Mouse (Mus musculus) thymus, postnatal 14 days (tissue): ENCODE results near the gene Mpped2.

Experiments used
- DNase-seq: peaks from one replicate; pipeline ENCODE4 v3.0.0; 2021

Mpped2 gene

DNA sequence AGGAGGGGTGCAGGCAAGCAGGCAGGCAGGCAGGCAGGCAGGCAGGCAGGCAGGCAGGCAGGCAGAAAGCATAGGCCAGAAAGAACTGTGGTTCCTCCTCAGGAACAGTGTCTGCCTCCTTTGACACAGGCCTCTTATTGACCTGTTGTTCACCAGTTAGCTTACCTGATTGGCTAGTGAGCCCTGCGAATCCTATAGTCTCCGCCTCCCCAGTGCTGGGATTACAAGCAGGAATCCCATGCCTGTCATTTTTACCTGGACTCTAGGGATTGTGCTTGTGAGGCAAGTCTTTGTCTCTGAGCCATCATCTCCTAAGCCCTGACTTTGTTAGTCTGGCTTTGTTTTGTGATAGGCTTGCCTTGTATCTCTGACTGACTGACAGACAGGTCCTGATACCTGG lies 14.1 kb downstream of the Mpped2 start:
- DNase-seq = no peak

DNA sequence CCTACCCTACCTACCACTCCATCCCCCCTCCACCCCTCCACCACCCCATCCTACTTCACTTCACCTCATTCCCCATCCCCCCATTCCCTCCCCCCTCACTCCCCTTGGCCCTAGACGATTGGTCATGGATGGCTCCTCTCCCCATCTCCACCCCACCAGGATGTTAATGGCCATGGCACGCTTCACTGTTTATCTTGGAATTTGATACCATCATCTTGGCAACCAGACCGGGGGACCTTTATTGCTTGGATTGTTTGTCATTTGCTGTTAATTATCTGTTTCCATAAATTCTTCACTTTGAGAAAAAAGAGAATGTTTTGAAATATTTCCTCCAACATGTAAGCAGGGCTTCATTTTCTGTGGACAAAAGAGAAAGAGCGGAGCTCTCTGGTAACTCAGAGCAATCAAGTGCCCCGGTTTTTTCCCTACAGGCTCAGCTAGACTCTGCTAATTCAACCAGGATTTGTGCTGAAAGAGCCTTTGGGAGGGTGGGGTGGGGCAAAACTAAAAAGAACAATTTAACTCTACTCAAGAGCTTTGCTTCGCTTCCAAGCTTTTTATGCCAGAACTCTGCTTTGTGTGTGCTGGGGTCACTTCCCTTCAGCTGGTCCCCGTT lies 17.9 kb downstream of the Mpped2 start:
- DNase-seq = no peak

DNA sequence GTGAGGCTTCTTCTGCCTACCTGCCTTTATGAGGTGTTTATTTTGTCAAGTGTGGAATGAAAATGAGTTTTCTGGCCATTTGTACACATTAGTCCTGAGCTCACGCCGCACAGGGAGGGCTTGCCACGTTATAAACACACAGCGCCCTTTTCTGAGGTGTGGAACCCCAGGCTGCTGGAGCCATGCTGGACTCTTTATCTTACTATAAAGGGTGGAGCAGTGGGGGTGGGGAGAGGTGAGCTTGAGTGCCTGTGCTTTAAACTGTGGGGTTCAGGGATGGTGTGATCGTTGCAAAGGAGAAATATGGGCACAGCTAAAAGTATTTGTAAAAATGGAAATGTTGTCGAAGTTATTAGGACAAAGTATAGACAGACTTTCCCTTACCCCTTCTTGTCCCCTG lies 18.4 kb downstream of the Mpped2 start:
- DNase-seq = no peak

- no peak for DNase-seq
Measured at GRCm38 (mm10) chr2:106713151-106713550, 20.1 kb downstream of the Mpped2 start.

DNA sequence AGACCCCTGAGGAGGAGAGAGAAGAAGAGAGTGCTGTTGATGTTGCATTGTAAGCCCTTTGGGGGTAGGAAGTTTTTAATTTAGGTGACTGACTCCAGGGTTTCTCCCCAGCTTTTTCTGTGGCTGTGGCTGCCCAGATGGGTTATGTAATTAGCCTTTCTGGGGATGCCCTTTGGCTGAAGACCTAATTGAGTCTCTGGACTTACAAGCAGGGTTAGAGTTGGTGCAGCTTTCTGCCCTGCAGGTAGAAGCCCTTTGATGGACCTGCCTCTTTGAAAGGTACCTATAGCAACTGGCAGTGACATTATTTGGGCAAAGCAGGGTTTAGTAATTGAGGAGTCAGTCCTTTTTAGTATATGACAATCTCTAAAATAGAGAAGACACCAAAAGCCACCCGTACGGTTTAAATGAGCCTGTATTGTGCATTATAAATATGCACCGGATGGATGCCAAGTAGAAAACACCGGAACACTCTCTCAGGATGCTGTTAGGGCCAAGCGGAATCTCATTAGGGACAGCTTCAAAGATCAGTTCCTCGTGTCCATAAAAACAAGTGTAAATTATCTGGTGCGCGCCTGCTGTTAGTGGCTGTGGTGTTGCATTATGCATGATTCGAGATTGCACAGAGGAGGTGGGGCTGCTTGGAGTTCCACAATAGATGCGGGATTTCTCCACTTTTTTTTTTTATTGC lies 22.8 kb downstream of the Mpped2 start:
- DNase-seq = no peak

GRCm38 (mm10) chr2:106716365-106716717 lies 23.3 kb downstream of the Mpped2 start:
- DNase-seq = no peak

DNA sequence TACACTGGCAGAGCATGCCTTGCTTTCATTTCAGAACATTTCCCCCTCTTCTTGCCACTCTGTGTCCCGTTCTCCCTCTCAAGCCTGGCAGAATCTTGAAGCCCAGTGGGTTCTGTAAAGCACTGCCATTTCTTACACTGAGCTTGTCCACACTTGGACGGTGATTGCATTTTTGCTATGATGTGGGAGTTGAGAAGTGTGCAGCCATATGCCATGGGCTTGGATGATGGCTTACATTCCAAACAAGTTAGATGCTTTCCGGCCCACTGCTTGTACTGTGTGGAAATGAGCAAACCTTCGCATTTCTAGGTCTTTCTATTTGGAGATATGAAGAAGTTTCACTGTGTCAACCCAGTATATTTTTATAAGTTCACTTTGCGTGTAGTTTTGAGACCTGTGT lies 25.8 kb downstream of the Mpped2 start:
- DNase-seq = no peak

DNA sequence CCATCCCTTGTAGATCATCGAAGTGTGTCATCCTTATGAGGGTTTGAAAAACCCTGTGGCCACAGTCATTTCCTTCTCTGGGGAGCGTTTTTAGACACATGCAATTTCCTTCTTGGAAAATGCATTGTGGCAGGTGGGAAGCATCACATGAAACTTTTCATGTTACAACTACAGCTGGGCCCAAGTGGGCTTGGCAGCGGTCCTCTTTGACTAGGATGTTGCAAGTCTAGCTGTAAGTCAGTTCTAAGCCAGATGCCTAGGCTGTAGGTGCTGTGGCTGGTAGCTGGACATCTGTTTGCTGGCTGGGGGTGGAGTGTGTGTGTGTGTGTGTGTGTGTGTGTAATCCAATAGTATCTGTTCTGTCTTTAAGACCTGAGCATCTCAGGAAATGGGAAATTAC lies 26.4 kb downstream of the Mpped2 start:
- DNase-seq = no peak

DNA sequence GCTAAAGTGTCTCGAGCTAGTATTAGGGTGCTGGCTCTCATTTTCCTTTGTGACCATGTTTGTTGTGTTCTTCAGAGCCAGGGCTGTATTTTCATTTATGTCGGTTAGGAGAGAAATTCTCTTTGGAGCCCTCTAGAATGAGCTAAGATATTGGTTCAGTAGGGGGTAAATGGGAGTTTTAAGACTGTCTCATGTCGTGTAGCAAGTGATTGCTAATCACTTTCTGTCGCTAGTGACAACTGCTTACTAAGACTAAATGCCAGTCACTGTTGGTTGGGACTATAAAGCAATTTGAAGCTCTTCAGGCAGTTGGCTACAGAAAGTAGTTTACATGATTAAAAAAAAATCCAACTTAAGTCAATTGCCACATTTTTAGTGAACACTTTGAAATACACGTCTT lies 27.6 kb downstream of the Mpped2 start:
- no peak for DNase-seq

- DNase-seq = no peak
Measured at GRCm38 (mm10) chr2:106722020-106722419, 29.0 kb downstream of the Mpped2 start.

DNA sequence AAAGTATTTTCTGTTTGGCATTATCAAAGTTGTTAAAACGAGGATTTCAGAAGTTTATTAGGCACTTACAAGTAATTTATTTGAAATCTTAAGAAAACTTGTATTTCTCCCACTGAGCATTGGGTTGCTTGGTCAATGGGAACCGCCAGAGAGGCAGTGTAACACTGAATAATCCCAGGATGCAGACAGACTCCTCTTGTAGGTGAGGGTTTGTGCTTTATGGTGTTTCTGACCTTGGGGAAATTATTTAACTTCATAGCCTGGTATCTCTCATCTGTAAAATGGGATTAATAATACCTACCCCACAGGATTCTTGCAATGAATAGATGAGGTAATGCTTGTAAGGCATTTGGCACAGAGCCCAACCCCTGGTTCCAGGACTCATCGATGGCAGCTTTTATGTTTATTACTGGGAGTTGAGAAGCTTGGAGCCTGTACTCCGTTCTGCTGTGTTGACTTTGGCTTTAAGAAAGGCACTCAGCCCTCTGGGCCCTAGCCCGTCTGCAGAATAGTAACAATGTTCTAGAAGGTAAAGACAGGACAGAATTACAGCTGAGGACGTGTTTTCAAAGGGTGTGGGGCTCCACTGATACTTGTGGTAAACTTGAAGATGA lies 37.0 kb downstream of the Mpped2 start:
- no peak for DNase-seq

GRCm38 (mm10) chr2:106730608-106731007 lies 37.5 kb downstream of the Mpped2 start:
- DNase-seq = no peak

- no peak for DNase-seq
Measured at GRCm38 (mm10) chr2:106731478-106731877, 38.4 kb downstream of the Mpped2 start.

DNA sequence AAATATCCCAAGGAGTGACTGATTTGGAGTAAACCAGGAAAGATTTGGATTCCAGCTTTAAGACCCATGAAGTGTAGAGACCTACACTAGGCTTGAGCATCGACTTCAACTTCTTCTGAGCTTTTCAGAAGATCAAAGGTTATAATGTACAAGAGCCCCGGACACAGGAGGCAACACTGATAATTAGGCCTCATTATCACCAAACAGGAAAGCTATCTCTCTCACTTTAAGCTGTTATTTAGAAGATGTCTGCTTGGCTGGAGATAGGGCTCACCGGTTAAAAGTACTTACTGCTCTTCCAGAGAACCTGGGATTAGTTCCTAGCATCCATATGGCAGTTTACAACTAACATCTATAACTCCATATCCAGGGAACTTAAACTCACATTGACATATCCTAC lies 39.1 kb downstream of the Mpped2 start:
- no peak for DNase-seq

DNA sequence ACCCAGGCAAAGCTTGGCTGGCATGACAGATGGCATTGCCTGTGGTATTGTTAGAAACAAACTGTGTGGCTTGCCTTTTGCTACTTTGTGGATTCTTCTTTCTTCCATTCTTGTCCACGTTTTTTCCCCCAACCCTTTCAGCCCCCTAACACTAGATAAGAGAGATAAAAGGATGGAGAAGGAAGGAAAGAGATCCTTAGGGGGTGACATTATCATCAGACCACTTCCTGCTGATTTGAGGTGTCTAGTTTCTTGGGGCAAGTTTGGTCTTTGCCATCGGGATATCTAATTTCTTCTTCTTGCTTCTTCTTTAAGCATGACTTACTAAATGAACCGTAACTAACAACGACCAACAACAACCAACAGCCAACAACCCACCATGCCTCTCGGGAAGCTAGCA lies 40.3 kb downstream of the Mpped2 start:
- DNase-seq = no peak

- no peak for DNase-seq
Measured at GRCm38 (mm10) chr2:106734004-106734403, 40.9 kb downstream of the Mpped2 start.

GRCm38 (mm10) chr2:106735211-106735610 lies 42.1 kb downstream of the Mpped2 start:
- DNase-seq = no peak

DNA sequence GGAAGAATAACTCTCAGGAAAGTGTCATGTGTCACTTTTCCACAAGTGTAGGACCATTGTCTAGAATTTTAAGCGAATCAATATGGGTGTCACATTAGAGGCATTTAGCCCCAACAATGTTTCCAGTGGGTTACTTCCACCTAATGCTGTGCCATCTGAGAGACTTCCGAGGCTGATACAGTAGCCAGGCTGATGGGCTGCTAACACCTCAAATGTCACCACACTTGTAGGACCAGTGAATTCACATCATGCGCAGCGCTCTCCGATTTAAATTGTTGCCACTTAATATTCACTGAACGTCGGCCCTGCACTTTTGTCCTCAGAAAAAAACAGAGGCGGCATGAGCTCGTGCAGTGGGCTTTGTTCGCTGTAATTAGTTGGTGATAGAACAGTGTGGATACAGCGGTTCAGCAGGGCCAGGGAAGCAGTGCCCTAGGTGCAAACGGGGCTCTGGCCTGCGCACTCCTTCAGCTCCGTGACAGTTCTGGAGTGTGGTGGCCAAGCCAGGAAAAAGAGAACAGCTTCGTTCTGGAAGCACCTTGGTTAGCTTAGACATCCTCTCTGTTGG lies 42.8 kb downstream of the Mpped2 start:
- DNase-seq = no peak

GRCm38 (mm10) chr2:106738951-106739350 lies 45.9 kb downstream of the Mpped2 start:
- DNase-seq = no peak

GRCm38 (mm10) chr2:106744086-106744485 lies 51.0 kb downstream of the Mpped2 start:
- DNase-seq = no peak

- no peak for DNase-seq
Measured at GRCm38 (mm10) chr2:106744601-106745000, 51.5 kb downstream of the Mpped2 start.

DNA sequence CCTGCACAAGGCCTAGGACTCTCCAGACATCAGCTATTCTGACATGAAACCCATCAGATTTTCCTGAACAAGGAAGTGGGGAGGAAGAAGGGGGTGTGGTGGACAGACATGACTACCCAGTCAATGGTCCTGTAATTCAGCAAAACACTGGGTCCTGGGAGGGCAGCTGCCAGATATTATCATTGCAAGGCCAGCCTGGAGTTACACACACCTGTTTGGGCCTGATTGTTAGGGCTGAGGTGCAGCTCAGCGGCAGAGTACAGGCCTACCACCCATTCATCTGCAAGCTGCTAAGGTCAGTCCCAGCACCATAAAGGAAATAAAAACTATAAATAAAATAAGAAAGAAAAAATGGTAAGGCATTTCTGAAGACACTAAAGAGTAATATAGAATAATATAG lies 52.3 kb downstream of the Mpped2 start:
- DNase-seq = no peak

DNA sequence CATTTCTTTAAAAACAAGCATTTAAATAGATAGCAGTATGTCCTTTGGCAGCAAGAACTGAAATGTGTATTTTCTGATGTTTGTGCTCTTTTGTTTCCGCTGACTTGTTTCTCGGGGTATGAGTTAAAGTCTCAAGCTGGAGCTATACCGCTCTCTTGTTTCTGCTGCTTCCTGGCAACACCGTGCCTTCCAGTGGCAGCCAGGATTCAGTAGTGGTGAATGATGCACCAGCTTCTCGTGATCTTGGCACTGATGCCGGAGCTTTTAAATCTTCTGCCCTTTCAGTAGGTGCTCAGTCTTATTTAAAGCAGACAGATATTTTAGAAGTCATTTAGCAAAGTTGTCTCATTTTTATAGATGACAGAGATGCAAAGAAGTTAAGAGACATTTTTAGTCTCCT lies 53.1 kb downstream of the Mpped2 start:
- DNase-seq = no peak

DNA sequence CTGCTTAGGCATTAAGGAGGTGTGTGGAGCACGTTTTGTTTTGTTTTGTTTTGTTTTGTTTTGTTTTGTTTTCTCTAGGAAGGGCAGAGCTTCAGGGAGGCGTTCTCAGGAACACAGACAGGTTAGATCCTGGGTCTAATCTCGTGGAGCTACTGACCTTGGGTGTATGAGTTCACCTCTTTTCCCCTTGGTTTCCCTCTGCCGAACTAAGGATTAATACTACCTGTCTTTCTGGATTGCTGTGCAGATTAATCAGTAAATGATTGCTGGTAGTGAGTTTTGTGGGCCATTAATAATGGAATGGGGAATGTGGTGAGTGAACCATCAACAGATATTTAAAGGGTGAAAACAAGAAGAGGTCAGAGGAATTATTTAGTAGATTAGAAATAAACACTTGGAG lies 53.8 kb downstream of the Mpped2 start:
- DNase-seq = no peak
